Mouse (Mus musculus): Measurements from ENCODE around the gene Sdccag8. TPM values are rescaled to one million over a fixed set of nuclear protein-coding genes. Genes with fewer than 3 reads are reported as not detected.

Gene Sdccag8
- polyA plus RNA-seq, 1 experiment: 12.8 TPM

DNA sequence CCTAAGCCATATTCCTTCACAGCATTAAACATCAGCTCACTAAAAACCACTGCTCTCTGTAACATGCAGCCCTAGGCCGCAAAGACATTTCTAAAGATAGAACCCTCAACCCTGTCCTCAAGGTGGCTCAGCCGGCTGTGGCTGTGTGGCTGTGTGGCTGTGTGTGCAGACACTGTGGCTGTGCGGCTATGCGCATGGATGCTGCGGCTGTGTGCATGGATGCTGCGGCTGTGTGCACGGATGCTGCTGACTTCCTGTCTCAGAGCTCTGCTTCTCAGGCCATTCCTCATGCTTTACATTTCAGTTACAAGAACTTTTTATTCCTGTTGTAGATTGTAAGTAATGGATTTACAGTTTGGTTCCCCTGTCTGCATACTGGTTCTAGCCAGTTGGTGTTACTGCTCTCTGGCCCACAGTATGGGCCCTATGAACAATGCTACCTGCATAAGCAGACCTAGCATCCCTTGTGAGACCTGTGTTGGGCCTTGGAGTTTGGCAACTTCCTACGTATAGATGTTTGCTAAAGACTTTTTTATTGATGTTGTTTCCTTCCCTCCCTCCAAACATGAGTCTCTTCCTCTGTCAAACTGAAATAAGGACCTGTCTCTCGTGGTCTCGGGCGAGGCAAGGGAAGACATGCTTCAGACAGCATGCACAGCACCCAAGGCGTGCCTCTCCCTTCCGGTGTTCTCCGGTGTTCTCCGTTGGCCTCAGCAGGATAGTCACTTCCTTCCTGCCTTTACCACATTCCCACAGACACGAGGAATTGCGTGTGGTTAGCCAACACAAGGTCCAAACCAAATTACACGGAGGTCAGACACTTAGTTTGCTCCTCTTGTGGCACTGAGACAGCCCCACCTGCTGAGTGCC, 178.9 kb downstream of the Sdccag8 start:
- DNase-seq: no peak
- WGBS: 78% methylated on average over 18 of the region's 18 CpGs
- Histone ChIP-seq H3K27me3 (ENCODE audit: control insufficient read depth, insufficient read depth, low read length) (no peaks in the 10 kb centered on the region), H3K4me1 (ENCODE audit: control insufficient read depth, insufficient read depth, low read length) (no peaks in the 10 kb centered on the region; the same call in none of the 2 replicates), H3K27ac (ENCODE audit: insufficient read depth, low read length) (no peak overlapping the region), H3K4me3 (replicated peaks; ENCODE audit: insufficient read depth, low read depth, low read length) (no peak overlapping the region)
- TF ChIP-seq CTCF (IDR thresholded peaks at IDR 0.05; ENCODE audit: borderline replicate concordance, insufficient read depth, low read depth, low read length): no peak
- TF ChIP-seq POLR2A (IDR thresholded peaks at IDR 0.05; ENCODE audit: borderline replicate concordance, insufficient read depth, low read length): no peak

GRCm38 (mm10) chr1:176994087-176994486, 179.6 kb downstream of the Sdccag8 start:
- no peak for DNase-seq
- no peak overlapping the region for H3K4me3 ChIP-seq (replicated peaks; ENCODE audit: insufficient read depth, low read depth, low read length)
- WGBS: 77% methylated on average over 7 of the region's 7 CpGs
- no peaks in the 10 kb centered on the region for H3K27me3 ChIP-seq (ENCODE audit: control insufficient read depth, insufficient read depth, low read length)
- H3K27ac ChIP-seq (ENCODE audit: insufficient read depth, low read length): no peak overlapping the region
- peaks cover 2% of the 10 kb centered on the region for H3K4me1 ChIP-seq (ENCODE audit: control insufficient read depth, insufficient read depth, low read length)
- no peak for TF ChIP-seq CTCF (IDR thresholded peaks at IDR 0.05; ENCODE audit: borderline replicate concordance, insufficient read depth, low read depth, low read length)
- TF ChIP-seq POLR2A (IDR thresholded peaks at IDR 0.05; ENCODE audit: borderline replicate concordance, insufficient read depth, low read length): no peak

GRCm38 (mm10) chr1:176994707-176995418, 180.4 kb downstream of the Sdccag8 start:
- Histone ChIP-seq H3K4me3 (replicated peaks; ENCODE audit: insufficient read depth, low read depth, low read length) (no peak overlapping the region), H3K4me1 (ENCODE audit: control insufficient read depth, insufficient read depth, low read length) (peaks cover 6% of the 10 kb centered on the region), H3K27ac (ENCODE audit: insufficient read depth, low read length) (no peak overlapping the region), H3K27me3 (ENCODE audit: control insufficient read depth, insufficient read depth, low read length) (no peaks in the 10 kb centered on the region)
- 79% methylated on average over 11 of the region's 11 CpGs for WGBS
- no peak for TF ChIP-seq POLR2A (IDR thresholded peaks at IDR 0.05; ENCODE audit: borderline replicate concordance, insufficient read depth, low read length)
- no peak for TF ChIP-seq CTCF (IDR thresholded peaks at IDR 0.05; ENCODE audit: borderline replicate concordance, insufficient read depth, low read depth, low read length)
- DNase-seq: no peak

DNA sequence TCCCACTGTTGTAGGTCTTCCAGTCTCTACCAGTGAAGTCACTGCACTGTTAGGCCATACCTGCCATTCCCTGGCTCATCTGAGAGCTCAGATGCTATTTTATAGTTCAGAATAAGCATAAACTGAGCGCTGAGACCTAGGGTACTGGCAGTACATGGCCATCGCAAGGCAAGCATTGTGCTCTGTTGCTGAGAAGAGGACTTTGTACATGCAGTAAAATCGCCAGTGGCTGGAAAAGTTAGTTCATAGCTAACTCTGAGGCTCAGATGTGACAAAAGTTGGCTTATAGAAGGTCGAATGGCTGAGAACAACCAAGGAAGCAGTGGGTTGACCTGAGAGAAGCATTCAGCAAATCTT, 180.9 kb downstream of the Sdccag8 start:
- TF ChIP-seq CTCF (IDR thresholded peaks at IDR 0.05; ENCODE audit: borderline replicate concordance, insufficient read depth, low read depth, low read length): no peak
- TF ChIP-seq POLR2A (IDR thresholded peaks at IDR 0.05; ENCODE audit: borderline replicate concordance, insufficient read depth, low read length): no peak
- peaks cover 6% of the 10 kb centered on the region for H3K4me1 ChIP-seq (ENCODE audit: control insufficient read depth, insufficient read depth, low read length)
- no peak overlapping the region for H3K4me3 ChIP-seq (replicated peaks; ENCODE audit: insufficient read depth, low read depth, low read length)
- H3K27ac ChIP-seq (ENCODE audit: insufficient read depth, low read length): no peak overlapping the region
- 85% methylated on average over 4 of the region's 4 CpGs for WGBS
- no peaks in the 10 kb centered on the region for H3K27me3 ChIP-seq (ENCODE audit: control insufficient read depth, insufficient read depth, low read length)
- no peak for DNase-seq

DNA sequence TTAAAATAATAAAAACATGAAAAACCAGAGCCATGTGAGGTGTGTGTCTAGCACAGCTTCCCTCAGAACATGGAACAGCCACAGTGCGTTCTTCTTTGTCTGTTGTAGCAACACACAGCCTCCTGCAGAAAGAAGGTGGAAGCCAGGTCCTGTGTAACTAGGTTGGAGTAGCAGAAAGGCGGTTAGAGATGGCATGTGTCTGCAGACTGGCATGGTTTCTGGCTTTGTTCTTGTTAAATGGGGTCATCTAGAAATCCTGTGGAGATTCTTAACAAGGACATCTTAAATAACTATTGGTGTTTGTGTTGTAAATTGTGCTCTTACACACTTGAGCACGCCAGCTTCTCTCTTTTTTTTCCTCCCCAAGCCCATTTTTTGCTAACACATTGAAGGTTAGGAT, 181.7 kb downstream of the Sdccag8 start:
- Histone ChIP-seq H3K27ac (ENCODE audit: insufficient read depth, low read length) (no peak overlapping the region), H3K4me3 (replicated peaks; ENCODE audit: insufficient read depth, low read depth, low read length) (no peak overlapping the region), H3K27me3 (ENCODE audit: control insufficient read depth, insufficient read depth, low read length) (no peaks in the 10 kb centered on the region), H3K4me1 (ENCODE audit: control insufficient read depth, insufficient read depth, low read length) (peaks cover 6% of the 10 kb centered on the region)
- 78% methylated on average over 3 of the region's 3 CpGs for WGBS
- DNase-seq: no peak
- TF ChIP-seq CTCF (IDR thresholded peaks at IDR 0.05; ENCODE audit: borderline replicate concordance, insufficient read depth, low read depth, low read length): no peak
- TF ChIP-seq POLR2A (IDR thresholded peaks at IDR 0.05; ENCODE audit: borderline replicate concordance, insufficient read depth, low read length): no peak

GRCm38 (mm10) chr1:176996630-176997201, 182.3 kb downstream of the Sdccag8 start:
- Histone ChIP-seq H3K27ac (ENCODE audit: insufficient read depth, low read length) (no peak overlapping the region), H3K4me3 (replicated peaks; ENCODE audit: insufficient read depth, low read depth, low read length) (no peak overlapping the region), H3K27me3 (ENCODE audit: control insufficient read depth, insufficient read depth, low read length) (no peaks in the 10 kb centered on the region), H3K4me1 (ENCODE audit: control insufficient read depth, insufficient read depth, low read length) (peaks cover 6% of the 10 kb centered on the region)
- 66% methylated on average over 16 of the region's 16 CpGs for WGBS
- DNase-seq: peak; percentile 34 to 40
- TF ChIP-seq CTCF (IDR thresholded peaks at IDR 0.05; ENCODE audit: borderline replicate concordance, insufficient read depth, low read depth, low read length) (no peak), POLR2A (IDR thresholded peaks at IDR 0.05; ENCODE audit: borderline replicate concordance, insufficient read depth, low read length) (no peak)

DNA sequence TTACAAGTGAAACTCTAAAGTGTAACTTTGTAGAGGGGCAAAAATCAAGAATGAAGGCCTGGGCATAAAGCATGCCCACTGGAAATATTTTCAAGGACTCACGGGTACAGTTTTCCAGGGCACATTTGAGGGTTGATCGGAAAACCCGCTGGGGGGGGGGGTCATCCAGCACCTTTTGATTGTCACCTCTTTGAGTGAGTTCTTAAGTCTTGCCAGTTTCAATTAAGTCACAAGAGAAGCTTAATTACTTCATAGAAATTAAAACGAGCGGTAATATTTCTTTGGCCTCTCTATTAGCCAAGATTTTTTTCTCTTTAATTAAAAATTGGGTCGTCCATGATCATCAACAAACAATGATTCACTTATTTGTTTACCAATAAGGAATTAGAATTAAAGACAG, 182.8 kb downstream of the Sdccag8 start:
- peaks cover 6% of the 10 kb centered on the region for H3K4me1 ChIP-seq (ENCODE audit: control insufficient read depth, insufficient read depth, low read length)
- 55% methylated on average over 6 of the region's 6 CpGs for whole genome bisulfite sequencing
- H3K27me3 ChIP-seq (ENCODE audit: control insufficient read depth, insufficient read depth, low read length): no peaks in the 10 kb centered on the region
- DNase-seq: no peak
- no peak for TF ChIP-seq CTCF (IDR thresholded peaks at IDR 0.05; ENCODE audit: borderline replicate concordance, insufficient read depth, low read depth, low read length)
- TF ChIP-seq POLR2A (IDR thresholded peaks at IDR 0.05; ENCODE audit: borderline replicate concordance, insufficient read depth, low read length): no peak
- H3K27ac ChIP-seq (ENCODE audit: insufficient read depth, low read length): no peak overlapping the region
- H3K4me3 ChIP-seq (replicated peaks; ENCODE audit: insufficient read depth, low read depth, low read length): no peak overlapping the region

Data from cerebellum, adult 2 months (tissue).